Mouse (Mus musculus) bone marrow macrophage, adult 2 months (primary cell): ENCODE results near the gene Dnase1l3. TPM values are rescaled to one million over a fixed set of nuclear protein-coding genes. Genes with fewer than 3 reads are reported as not detected.

Experiments
- H3K27ac ChIP-seq: 2 replicates; pipeline ENCODE4 v1.5.1; 2012; ENCODE audit warnings: low read depth, low read length; ENCODE audit not compliant: insufficient read depth
- H3K4me1 ChIP-seq: 2 replicates; pipeline ENCODE4 v1.6.1; 2012; ENCODE audit warnings: low read length; ENCODE audit not compliant: control insufficient read depth, insufficient read depth
- H3K4me3 ChIP-seq: 2 replicates; pipeline ENCODE4 v1.5.1; 2012; ENCODE audit warnings: mild to moderate bottlenecking, low read length, moderate library complexity; ENCODE audit not compliant: insufficient read depth
- CTCF ChIP-seq: IDR thresholded peaks from 2 replicates; pipeline ENCODE4 v1.5.1; 2012; ENCODE audit warnings: low read depth, mild to moderate bottlenecking, low read length, moderate library complexity
- POLR2A ChIP-seq: IDR thresholded peaks from 2 replicates; pipeline ENCODE4 v1.6.1; 2012; ENCODE audit warnings: mild to moderate bottlenecking, low read depth, low read length, borderline replicate concordance
- polyA plus RNA-seq: library from polyadenylated mRNA; stranded (reverse); fragments of >200 nt; gene quantifications from 2 replicates; pipeline ENCODE4 v1.2.4, GENCODE M21; 2012; ENCODE audit not compliant: missing spikeins, insufficient read depth, insufficient read length

Gene Dnase1l3
- polyA plus RNA-seq, 1 experiment = not detected

DNA sequence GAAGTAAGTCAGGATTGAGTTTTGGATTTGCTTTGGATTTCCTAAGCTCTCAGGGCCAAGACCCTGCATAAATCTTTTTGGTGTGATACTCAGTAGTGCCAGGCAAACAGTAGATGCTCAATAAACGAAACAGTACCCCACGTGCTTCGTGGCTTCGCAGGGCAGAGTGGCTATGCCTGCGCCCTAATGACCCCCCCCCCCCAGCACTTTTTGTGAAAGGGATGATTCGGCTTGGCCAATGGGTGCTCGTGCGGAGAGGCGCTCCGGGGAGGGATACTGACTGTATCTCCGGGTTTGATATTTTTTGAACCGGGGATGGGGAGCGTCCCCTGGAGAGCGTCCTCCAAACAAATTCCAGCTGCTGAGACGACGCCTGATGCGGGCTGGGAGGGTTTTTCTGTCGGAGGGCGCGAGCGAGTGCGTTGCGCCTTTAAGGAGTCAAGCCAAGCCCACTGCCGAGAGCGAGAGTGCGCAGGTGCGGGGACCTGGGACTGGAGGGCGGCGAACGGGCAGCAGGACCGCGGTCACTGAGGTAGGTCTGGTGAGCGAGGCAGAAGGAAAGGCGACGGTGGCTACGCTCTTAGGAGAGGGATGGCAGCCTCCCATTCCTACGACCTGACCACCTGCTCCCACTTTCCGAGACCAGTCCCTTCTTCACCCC is 8.2 kb upstream of the Dnase1l3 start, which contains the start of gene Abhd6:
Gene Abhd6, plus strand, starts transcription at position 471 of the 661 bp plus-strand sequence.
- Histone ChIP-seq H3K4me3 (peak within 1 kb of the TSS; percentile 76), H3K4me1 (peaks cover 16% of the 10 kb centered on the region), H3K27ac (no peak within 1 kb of the TSS)
- no peak for TF ChIP-seq CTCF
- no peak for TF ChIP-seq POLR2A

DNA sequence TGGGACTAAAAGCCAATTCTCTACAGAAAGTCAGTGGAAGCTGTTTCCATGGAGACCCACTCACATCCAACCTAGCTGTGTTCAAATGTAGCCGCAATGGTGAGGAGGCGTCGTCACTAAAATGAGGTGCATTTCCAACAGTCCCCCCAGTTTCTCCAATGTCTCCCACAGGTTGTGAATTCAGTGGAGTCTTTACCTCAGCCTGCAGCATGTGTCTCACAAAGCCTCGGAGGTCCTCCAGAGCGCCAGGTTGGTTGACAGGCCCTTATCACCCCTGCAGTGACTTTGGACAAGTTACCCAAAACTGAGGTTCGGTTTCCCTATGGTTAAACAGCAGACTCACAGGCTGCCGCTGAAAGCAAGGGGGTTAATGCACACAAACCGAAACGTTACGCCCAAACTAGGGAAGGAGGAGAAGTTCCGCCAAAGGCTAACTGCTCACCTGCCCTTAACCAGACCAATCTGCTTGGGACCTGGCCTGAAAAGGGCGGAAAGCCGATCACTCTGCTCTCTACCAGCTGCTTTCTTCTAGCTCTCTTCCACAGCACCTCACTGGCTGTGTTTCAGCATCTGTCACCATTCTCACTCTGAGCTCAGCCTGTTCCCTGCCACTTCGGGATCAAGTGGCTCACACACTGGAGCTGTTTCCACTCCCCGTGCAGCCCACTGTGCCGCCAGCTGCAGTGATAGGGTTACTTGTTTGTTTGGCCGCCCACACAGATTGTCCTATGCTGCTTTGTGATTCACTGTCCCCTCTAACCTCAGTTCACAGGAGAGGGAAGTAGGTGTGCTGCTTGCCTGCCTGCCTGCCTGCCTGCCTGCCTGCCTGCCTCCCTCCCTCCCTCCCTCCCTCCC is 6.7 kb upstream of the Dnase1l3 start:
- no peak overlapping the region for H3K27ac ChIP-seq
- no peak for TF ChIP-seq POLR2A
- TF ChIP-seq CTCF = no peak
- peaks cover 19% of the 10 kb centered on the region for H3K4me1 ChIP-seq
- no peak overlapping the region for H3K4me3 ChIP-seq

DNA sequence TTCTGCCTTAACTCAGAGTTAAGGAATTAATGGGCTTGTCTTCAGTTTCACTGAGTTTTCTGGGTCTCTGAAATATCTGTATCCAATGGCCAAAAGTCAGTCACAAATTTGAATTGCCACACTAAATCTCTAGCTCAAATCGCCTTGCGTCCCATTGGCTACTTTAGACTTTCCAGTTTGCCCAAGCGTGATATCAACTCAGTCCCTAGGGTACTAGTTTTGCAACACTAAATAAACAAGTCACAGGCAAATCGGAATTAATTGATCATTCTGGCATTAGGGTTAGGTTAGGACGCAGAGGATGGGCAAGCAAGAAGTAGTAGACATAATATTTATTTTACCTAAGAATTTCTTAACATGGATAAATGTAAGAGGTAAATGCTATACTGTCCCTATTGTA is 5.9 kb upstream of the Dnase1l3 start:
- Histone ChIP-seq H3K4me3 (no peak overlapping the region), H3K4me1 (peaks cover 19% of the 10 kb centered on the region), H3K27ac (no peak overlapping the region)
- TF ChIP-seq CTCF (no peak), POLR2A (no peak)

DNA sequence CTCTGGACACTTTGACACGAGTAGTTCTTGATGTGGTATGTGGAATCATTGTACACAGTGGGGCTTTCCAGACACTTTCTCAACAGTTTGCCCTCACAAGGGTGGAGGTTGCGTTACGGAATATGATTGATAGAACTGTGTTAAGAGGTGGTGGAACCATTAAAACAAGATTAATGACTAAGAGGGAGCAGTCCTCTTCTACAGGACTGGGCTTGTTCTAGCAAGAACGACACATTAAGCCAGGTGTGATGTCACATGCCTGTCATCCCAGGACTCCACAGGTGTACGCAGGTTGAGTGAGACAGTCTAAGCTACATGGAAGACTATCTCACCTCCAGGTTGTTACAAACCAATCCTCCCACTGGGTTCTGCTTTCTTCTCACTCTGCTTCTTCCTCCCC is 5.1 kb upstream of the Dnase1l3 start:
- H3K4me3 ChIP-seq = no peak overlapping the region
- H3K27ac ChIP-seq = no peak overlapping the region
- no peak for TF ChIP-seq POLR2A
- no peak for TF ChIP-seq CTCF
- H3K4me1 ChIP-seq = peaks cover 19% of the 10 kb centered on the region

DNA sequence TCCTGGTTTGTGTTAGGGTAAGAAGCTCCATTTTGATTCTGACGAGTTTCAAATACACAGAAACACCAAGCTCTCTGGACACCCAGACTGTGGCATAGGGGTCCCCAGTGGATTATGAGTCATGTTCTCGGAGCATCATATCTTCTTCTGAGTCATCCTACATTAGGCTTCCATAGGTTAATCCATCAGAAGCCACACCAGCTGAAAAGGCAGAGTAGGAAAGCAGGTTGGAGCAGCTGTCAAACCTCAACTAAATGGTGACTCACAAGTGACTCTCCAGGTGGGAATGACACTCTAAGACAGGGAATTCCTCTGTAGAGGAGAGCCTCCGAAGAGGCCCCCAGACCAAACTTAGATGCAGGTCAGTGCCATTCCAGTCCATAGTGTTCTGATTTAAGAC is 4.7 kb upstream of the Dnase1l3 start:
- no peak for TF ChIP-seq CTCF
- no peak for TF ChIP-seq POLR2A
- Histone ChIP-seq H3K27ac (no peak overlapping the region), H3K4me1 (peaks cover 15% of the 10 kb centered on the region)

DNA sequence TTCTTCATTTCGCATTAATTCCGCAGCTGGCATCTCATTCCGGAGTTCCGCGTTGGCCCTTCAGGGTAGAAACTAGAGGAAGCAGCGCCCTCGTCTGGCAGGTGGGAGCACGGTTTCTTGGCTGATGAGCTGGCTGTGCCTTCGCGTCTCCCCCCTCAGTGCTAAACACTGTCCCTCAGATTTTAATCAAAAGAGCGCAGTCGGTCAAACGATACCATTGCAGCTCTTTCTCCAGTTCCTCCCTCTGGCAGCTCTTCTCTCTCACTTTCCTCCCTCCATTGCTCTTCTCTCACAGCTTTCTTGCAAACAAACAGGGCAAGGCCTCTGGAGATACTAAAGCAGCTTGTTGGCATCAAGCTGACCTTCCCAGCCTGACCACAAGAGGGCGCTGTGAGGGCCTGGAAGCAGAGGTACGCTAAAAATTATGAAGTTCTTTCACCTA is 2.9 kb upstream of the Dnase1l3 start:
- TF ChIP-seq POLR2A (no peak), CTCF (peak; percentile 95)
- peaks cover 5% of the 10 kb centered on the region; the same call in 1 of the 2 replicates for H3K4me1 ChIP-seq
- H3K27ac ChIP-seq = no peak overlapping the region
- peak overlapping the region; percentile 37; the same call in 1 of the 2 replicates for H3K4me3 ChIP-seq

More for the DNA sequence above, 4.7 kb upstream of the Dnase1l3 start:
- H3K4me3 ChIP-seq = no peak overlapping the region

DNA sequence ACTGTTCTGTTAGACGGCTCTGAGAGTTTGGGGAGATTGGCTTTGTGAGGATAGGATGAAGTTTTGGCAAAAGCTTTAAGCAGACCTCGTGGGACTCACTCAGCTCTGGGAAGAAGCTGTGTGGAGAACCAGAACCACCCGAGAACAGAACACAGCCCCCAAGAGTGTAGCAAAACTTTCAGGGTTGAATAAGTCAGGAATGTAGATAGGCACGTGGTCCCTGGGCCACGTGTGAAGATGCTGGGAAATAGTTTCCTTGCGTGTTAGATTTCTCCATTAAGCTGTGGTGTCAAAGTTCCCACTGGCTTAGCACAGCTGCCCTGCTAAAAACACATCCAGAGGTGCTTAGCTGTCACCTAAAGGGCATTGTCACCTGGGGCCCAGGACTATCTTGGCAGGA is 2.2 kb downstream of the Dnase1l3 start:
- Histone ChIP-seq H3K27ac (no peak overlapping the region), H3K4me1 (peaks cover 17% of the 10 kb centered on the region), H3K4me3 (no peak overlapping the region)
- TF ChIP-seq POLR2A (no peak), CTCF (no peak)

DNA sequence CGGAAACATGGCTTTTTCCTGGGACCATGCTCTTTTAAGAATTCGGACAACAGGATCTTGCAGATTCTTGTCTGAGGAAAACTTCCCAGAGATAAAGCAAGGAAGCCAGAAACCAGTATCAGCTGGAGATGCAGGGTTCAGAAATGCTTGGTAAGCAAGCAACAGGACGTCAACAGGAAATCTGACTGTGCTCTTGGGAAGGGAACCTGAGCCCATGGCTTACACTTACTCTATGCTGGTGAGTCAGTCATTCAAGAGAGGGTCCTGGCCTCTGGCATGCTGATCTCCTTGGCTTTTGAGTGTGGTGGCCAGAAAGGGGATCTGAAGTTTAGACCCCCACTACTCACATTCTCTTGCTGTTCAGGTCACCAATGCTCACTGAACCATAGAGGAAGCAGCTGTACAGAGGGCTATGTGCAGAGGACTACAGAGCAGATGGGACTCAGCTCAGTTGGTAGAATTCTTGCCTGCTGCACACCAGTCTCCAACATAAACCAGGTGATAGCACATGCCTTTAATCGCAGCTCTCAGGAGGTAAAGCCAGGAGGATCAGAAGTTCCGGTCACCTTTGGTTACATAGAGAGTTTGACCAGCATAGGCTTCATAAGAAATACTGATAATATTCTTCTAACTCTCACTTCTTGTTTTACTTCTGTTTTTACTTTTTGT is 3.1 kb downstream of the Dnase1l3 start:
- Histone ChIP-seq H3K4me3 (no peak overlapping the region), H3K4me1 (peaks cover 14% of the 10 kb centered on the region), H3K27ac (no peak overlapping the region)
- TF ChIP-seq POLR2A = no peak
- no peak for TF ChIP-seq CTCF

DNA sequence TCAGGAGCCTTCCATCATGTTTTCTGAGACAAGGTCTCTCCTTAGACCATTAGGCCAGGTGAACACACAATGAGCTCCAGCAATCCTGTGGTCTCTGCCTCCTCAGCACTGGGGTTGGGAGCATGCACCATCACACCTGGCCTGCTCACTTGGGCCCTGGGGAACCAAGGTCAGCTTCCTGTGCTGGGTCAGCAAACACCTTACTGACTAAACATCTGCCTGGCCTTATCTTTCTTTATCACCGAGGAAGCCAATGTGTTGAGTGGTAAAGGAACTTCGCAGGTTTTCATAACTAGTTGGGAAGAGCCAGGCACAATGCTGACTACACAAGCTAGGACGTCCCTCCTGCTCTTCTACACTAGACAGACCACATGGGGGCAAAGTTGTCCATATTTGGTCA is 4.4 kb downstream of the Dnase1l3 start:
- Histone ChIP-seq H3K27ac (no peak overlapping the region), H3K4me3 (no peak overlapping the region), H3K4me1 (peaks cover 14% of the 10 kb centered on the region)
- TF ChIP-seq POLR2A (no peak), CTCF (no peak)

DNA sequence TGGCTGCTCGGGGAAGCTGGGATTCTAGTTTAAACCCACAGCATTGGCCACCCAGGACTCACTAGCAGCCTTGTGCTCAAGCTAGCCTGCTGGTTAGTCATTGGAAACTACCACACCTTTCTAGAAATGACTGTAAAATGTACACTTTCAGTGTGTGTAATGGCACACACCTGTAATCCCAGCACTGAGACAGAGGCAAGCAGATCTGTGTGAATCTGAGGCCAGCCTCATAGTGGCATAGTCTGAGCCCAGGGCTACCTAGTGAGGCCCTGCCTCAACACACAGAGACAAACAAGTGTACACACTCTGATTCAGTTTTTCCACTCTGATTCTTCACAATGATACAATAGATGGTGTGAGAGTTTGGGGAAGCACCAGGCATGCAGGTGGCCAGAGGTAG is 5.0 kb downstream of the Dnase1l3 start:
- Histone ChIP-seq H3K27ac (no peak overlapping the region), H3K4me1 (peaks cover 14% of the 10 kb centered on the region), H3K4me3 (no peak overlapping the region)
- TF ChIP-seq POLR2A (no peak), CTCF (no peak)
